Mouse (Mus musculus): ENCODE measurements around the gene Myl6b.

Myl6b gene

DNA sequence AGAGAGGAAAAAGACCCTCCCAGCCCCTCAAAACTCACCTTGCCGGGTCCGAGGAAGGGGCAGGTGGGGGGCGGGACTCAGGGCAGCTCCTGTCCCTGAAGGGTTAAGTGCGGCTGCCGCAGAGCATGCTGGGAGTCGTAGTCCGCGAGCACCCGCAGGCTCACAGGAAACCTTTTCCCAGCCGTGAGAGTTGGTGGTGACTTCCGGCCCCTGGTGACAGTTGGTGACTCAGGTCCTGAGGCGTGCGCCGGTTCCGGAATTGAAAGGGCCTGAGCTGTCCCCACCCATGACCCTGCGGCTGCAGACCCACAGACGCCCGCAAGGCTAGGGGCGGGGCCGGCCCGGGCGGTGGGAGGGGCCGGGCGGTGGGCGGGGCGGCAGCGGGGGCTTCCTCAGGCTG is at the start of gene Myl6b:
Myl6b (minus strand) TSS at position 96 of the 400 bp plus-strand sequence.
- peak; percentile 95 for DNase-seq (ENCODE audit: low spot score in 2 of 2)

DNA sequence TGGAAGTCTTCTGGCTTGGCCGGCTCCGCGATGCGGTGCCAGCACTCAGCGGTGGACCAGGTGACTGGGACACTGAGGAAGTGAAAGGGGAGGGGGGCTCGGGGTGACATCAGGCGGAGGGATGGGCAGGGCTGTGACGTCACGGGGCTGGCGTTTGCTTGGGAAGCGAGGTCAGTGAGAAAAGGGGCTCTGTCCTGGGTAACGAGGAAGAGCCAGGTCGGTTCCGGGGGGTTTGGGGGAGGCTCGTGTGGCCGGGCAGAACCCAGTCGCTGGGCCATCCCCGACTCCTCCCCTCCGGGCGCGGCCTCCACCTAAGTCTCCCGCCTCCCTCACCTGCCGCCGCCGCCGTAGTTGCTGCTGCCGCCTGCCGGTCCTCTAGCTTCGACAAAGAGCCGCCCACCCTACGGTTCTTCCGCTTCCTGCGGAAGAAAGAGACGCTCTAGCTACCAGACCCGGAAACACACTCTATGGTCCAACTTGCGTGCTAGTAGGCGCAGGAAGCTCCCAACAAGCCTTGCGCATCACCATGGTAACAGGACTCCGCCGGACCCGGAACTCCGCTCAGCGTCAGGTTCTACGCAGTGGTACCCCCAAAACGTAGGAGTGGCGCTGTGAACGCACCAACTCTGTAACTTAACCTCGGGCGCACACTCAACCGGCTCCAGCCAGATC is 49.0 kb upstream of the Myl6b start, which contains the start of gene Zc3h10:
Zc3h10 (minus strand) TSS at position 414 of the 672 bp plus-strand sequence.
- peak; percentile 96 for DNase-seq (ENCODE audit: low spot score in 2 of 2)

DNA sequence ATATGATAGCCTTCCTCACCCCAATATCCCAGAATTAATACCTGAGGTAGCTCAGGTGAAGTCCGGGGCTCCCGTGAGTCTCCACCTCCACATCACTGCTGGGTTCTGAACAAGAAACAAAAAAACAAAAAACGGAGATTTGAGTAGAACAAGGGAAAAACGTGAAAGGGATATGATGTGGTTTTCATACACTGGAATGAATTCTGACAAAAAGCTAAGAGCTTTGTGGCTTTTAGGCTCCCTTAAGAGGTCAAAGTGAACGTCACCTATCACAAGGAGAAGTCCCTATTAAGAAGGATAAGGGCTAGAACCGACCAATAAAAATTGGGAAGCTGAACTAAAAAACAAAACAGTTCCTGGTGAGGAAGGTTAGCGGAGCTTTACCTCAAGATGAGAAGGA is 48.3 kb upstream of the Myl6b start:
- DNase-seq (ENCODE audit: low spot score in 2 of 2): no peak

DNA sequence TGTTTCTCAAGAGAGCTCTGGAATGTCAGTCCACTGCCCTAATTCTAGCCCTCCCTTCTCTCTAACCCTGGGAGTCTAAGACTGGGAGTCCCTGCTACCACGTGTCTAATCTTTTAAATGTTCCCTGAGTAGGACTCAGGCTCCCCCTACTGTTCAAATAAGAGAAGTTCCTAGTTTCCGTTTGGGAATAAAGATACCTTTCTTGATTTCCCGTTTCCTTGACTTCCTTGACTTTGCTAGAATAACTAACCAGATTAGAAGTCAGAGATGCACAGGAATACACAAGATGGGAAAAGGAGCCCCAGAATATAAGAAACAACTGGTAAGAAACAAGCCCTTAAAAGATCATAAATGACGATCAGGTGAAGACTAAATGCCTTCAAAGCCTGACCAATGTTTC is 47.9 kb upstream of the Myl6b start:
- no peak for DNase-seq (ENCODE audit: low spot score in 2 of 2)

DNA sequence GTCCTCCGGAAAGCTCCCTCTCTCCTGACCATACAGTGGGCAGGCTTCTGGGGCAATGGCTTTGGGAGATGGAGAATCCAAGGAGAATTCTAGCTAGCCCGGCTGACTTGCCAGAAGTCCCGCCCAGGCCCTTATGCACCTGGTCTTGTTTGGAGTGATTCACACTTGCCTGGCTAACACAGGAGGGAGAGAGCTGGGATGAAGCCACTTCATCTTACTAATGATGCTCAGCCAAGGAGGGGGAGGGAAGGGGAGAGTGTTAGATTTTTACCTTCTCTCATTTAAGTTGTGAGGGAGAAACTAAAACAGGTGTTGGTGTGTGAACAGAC is 47.0 kb upstream of the Myl6b start:
- no peak for DNase-seq (ENCODE audit: low spot score in 2 of 2)

DNA sequence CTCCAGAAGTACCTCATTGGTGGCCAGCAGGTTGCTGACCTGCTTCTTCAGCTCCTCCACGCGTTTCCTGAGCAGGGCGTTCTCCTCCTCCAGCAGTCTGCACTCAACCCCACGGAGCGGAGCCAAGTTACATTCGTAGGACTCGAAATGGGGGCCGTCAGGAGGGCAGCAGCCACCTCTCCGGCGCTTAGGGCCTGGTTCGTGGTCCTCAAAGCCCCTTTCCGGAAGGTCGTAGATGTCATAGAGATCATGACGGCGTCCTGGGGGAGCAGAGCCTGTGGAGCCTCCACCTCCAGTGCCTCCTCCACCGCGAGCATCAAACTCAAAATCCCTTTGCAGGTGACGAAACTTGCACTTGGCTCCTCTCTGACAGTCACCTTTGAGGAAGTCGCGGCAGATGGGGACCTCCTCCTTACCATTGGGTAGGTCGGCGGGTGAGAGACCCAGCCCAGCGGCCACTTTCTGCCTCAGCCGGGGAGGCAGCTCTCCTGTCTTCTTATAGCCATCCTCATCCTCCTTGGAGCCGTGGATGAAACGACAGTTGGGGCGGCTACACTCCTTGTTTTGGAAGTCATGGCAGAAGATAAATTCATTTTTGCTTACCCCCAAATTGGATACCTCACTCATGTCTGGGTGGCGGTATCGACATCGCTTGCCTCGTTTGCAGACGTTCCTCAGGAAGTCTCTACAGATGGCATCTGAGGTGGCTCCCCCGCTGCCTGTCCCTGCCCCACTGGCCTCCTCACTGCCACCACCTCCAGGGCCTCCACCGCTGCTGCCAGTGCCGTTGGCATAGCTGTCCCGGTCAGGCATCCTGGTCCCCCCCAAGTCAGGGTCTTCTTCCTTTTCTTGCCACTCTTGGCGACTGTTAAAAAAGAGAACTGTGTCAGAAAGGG is 46.4 kb upstream of the Myl6b start:
- no peak for DNase-seq (ENCODE audit: low spot score in 2 of 2)

DNA sequence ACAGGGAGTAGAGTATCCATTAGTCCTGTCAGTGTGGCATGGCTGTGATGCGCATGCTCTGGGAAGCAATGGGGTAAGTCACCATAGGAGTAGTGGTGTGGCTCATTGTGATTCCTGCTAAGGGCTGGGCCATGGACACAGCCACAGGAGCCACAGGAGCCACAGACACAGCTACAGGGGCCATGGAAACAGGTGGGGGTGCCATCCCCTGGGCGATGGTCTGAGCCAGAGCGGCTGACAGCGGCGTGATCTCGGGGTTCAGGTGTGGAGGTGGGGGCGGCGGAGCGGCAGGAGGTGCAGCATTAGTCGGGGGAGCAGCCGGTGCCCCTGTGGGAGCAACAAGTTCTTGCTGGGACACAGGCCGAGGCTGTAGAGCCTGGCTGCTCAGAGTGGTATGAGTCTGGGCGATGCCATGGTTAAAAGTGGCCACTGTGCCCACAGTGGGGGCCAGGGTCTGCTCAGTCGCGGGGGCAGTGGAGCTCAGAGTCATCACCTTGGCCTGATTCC is 45.7 kb upstream of the Myl6b start:
- DNase-seq (ENCODE audit: low spot score in 2 of 2): no peak

DNA sequence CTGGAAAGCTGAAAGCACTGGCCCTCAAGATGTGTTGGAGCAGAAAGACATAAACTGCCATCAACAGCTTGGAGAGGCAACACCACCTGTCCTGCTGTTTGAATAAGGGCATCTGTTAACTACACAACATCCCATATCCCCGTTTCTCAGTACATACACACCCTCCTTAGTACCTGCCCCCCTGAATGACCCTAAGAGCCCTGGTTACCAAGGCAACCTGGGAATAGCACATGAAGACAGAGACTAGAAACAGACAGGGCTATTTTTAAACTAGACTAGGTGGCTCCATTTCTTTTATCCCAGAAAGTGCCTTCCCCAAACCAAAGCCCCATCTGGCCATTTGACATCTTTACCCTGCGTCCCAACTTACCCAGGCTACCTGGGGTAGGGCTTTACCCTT is 44.6 kb upstream of the Myl6b start:
- no peak for DNase-seq (ENCODE audit: low spot score in 2 of 2)

DNA sequence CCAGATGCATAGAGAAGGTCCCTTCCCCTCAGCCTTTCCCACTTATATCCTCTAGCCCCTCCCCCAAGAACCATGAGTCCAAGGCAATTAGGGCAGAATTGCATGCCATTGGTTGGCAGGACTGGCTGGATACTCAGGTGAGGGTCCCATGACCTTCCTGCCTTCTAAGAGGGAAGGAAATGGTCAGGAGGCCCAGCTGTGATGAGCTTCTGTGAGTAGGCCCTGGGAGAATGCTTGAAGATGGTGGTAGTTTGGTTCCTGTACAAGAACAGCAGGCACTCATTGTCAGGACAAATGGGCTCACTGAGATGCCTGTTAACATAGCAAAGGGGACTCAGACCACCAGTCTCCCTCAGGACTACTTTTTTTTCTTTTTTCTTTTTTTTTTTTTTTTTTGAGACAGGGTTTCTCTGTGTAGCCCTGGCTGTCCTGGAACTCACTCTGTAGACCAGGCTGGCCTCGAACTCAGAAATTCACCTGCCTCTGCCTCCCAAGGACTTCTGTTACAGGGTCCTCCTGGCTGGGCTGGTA is 39.9 kb upstream of the Myl6b start:
- DNase-seq (ENCODE audit: low spot score in 2 of 2): no peak

DNA sequence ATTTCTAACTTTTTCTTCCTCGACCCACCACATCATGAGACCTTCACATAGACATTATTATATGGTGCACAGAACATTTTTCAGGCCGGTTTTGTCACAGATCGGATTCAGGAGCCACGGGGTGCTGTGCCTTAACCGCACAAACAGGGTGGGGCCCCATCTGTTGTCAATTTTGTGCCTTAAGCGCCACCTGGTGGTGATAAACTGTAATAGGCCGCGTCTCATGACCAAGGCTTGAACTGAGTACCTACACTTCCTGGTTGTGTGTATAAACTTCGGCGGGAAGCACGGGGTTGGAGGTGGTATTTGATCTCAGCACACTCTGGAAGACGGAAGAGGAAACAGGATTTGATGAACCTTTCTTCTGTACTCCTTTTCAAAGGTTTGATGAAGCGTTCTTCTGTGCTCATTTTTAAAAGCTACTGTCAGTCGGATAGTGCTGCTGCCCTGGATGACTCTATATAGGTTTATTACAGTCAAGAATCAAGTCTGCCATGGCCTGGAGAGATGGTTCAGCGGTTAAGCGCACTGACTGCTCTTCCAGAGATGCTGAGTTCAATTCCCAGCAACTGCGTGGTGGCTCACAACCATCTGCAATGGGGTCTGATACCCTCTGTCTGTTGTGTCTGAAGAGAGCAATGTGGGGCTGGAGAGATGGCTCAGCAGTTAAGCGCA is 37.9 kb upstream of the Myl6b start:
- DNase-seq (ENCODE audit: low spot score in 2 of 2): peak; percentile 93 to 95

DNA sequence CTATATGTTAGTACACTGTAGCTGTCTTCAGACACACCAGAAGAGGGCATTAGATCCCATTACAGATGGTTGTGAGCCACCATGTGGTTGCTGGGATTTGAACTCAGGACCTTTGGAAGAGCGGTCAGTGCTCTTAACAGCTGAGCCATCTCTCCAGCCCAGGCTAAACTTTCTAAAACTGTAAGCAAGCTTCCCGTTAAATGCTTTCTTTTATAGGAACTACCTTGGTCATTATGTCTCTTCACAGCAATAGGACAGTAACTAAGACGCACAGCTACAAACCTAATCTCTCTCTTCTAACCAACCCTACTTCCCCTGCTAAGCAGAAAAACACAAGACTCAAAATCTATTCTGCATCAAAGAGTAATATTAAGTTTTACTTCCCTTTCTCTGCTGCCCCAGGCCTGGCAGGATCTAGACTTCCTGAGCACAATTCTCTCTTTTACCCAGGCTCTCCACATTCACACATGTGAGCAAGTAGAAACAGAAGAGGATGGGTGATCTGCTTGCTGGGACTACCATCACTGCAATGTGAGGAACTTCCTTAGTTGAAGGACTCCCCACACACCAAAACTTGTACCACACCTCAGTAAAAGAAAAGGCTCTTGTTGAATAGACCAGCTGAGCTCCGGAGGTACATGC is 37.3 kb upstream of the Myl6b start:
- DNase-seq (ENCODE audit: low spot score in 2 of 2): no peak

DNA sequence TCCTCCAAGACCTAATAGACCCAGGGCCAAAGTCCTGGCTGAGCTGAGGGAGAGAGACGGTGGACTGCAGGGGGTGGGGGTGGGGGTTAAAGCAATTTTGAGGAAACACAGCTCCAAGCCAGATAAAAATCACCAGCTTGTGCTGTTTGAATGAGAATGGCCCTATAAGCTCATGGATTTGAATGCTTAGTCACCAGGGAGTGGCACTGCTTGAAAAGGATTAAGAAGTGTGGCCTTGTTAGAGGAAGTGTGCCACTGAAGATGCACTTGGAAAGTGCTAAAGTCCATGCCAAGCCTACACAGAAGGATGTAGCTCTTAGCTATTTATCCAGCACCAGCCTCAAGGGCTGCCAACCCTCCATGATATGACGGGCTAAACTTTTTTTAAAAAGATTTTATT is 36.7 kb upstream of the Myl6b start:
- DNase-seq (ENCODE audit: low spot score in 2 of 2): no peak

DNA sequence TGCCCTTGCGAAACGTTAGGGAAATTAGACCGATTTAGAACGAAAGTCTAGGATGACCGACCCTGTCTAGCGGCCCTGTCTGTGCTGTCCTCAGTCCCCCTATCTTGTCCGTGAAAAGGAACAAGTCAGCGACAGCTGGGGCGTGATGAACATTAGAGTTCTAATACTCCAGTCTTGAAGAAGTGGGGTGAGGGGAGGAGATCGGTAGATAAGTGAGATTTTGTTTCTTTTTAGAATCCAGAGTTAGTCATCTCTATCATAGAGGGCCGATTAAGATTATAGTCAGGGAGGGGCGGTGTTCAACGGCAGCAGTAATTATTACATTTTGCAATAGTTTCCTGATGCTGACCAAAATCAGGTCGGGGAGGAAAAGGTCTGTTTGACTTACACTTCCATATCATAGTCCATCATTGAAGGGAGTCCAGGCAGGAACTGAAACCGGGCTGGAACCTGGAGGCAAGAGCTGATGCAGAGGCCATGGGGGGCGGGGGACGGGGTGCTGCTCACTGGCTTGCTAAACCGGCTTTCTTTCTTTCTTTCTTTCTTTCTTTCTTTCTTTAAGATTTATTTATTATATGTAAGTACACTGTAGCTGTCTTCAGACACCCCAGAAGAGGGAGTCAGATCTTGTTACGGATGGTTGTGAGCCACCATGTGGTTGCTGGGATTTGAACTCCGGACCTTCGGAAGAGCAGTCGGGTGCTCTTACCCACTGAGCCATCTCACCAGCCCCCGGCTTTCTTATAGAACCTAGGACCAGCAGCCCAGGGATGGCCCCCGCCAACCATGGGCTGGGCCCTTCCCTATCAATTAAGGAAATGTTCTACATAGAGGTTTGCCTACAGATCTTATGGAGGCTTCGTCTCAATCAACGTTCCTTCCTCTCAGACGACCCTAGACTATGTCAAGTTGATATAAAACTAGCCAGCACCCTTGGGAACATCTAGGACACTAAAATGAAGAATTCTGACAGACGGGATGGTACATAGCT is 28.2 kb upstream of the Myl6b start:
- DNase-seq (ENCODE audit: low spot score in 2 of 2): no peak

DNA sequence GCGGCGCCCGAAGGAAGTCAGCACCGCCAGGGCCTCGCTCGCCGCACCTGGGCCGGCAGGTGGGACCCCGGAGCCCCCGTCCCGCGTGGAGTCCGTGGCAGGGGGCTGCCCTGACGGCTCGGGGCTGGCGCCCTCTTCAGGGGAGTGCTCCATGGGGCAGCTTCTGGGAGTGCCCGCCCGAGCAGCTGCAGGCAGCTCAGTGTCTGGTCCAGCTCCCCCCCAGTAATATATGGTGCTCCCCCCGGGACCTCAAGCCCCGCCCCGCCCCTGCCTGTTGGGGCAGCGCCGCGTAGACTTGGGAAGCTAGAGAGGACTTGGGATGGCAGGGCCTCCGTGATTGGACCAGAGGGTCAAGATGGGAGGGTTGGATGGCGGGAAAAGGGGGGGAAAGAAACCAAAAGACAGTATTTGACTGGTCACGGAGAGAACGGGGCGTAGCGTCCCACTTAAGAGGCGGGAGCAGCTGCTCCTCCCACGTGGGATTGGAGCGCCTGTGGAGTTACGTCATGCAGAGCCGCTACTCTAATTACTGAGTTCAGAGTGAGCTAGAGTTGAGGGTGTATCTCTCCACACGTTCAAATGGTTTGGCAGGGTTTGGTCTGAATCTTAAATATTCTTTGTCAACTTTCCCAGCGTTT is 27.3 kb upstream of the Myl6b start, which contains the start of gene Esyt1:
Esyt1 (minus strand) TSS at position 201 of the 638 bp plus-strand sequence.
- DNase-seq (ENCODE audit: low spot score in 2 of 2): peak; percentile 82 to 88

DNA sequence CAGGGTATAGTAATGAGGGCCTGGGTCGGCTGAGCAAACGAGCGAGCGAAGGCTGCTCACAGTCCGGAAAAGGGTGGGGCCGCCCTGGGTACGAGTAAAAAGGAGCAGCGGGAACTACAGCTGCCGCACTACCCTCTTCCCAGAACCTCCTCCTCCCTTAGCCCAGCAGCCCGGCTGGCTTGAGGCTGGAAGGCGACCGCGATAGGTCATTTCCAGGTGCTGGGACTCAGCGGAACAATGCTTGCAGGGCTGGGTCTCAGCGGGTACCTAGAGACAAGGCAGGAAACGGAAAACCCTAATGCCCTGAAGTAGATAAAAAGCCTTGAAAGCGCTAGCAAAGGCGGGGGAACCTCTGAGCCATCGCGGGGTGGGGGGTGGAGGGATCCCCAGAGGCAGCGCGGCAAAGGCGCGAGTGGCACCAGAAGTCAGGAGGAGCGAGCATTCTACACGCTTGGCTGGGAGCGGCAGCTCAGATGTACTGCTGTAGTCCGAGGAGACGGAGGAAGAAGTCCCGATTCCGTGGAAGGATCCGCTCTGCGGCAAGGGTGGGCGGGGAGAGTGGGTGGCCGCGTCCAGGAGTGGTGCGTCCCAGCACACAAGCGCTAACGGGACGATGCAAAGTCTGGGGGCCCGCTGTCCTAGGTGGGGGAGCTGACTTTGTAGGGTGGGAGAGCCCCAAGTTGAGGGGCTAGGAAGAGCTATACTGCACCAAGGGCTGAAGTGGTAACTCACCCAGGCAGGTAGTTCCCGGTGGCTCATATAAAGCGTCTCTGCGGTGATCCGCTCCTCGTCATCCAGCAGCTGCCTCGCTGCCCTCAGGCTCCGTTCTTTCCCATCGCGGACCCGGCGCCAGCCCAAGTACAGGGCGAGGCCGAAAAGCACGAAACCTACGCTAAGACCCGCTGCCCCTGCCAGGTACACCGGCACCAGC is 26.5 kb upstream of the Myl6b start:
- peak; percentile 54 to 58 for DNase-seq (ENCODE audit: low spot score in 2 of 2)

DNA sequence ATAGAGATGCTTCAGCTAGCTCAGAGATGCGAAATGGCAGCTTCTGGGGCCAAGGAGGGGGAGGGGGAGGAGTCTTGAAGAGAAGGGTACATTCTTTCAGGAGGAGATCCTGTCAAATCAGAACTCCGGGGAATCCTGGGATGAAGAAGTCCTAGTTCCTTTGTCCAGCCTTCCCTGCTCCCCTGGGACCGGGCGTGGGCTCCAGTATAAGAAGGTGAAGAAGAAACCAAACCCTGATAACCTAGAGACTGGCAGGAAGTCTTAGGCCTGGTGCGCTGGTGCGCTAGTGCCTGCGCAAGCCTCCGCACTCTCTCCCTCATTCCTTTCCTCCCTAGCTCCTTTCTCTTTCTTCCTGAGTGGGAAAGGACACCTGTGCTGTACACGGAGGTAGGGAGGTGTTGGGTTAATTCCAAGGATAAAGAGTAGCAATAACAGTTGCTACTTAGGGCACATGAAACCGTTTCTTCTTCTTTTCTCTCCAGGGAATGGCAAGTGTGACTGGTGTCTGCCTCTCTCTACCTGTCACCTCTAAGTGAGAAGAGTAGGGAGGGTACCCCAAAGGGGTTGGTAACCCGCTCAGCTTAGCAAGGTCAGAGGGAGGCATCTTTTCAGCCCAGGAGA is 25.7 kb upstream of the Myl6b start:
- DNase-seq (ENCODE audit: low spot score in 2 of 2): no peak

DNA sequence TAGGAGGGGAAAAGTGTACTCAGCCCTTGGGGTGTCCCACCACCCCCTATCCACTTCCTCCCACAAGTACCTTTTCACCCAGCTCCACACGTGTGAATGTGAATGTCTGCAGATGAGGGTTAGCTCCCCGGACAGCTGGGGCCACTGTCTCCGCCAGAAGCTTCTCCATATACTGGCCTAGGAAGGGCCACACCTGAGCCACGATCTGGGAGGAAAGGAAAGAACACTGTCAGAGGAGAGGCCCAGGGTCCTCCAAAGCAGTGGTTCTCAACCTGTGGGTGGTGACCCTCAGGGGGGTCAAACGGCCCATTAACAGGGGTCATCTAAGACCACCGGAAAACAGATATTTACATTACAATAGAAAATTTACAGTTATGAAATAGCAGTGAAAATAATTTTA is 23.9 kb upstream of the Myl6b start:
- DNase-seq (ENCODE audit: low spot score in 2 of 2): no peak

DNA sequence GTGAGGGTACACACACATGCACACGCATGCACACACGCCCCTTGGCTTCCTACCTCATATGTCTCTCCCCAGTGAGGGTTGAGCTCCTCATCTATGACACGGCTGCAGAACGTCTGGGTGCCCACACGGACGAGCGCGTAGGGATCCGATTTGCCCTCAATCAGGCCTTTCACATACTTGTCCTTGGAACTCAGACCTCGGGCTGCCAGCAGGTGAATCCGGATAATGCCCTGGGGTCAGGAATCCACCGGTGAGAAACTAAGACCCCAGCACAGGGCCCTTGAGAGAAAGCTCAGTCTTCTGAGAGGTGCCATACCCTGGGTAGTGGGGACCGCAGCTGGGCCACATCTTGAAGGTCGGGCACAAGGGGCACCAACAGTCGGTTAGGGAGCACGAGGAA is 22.1 kb upstream of the Myl6b start:
- DNase-seq (ENCODE audit: low spot score in 2 of 2): no peak
